Mouse (Mus musculus) heart, adult 2 months (tissue): Measurements from ENCODE around the gene Vps45. TPM values are rescaled to one million over a fixed set of nuclear protein-coding genes. Genes with fewer than 3 reads are reported as not detected.

Source experiments
- DNase-seq, 2 experiments: peaks; one replicate each; pipeline ENCODE4 v3.0.0; 2021
- H3K27ac ChIP-seq: fragments of 200-600 bp; 2 replicates; pipeline ENCODE4 v1.8.1; 2022
- H3K27me3 ChIP-seq: fragments of 200-500 bp; 2 replicates; pipeline ENCODE4 v1.6.1; 2012; ENCODE audit warnings: mild to moderate bottlenecking, low read length, inconsistent platforms, mixed read lengths; ENCODE audit not compliant: control insufficient read depth, insufficient read depth
- H3K36me3 ChIP-seq: fragments of 200-500 bp; 2 replicates; pipeline ENCODE4 v1.6.1; 2012; ENCODE audit warnings: low read length, inconsistent platforms; ENCODE audit not compliant: control insufficient read depth, insufficient read depth
- H3K4me1 ChIP-seq: fragments of 200-500 bp; 2 replicates; pipeline ENCODE4 v1.6.1; 2011; ENCODE audit warnings: low read length; ENCODE audit not compliant: control insufficient read depth, insufficient read depth
- H3K4me3 ChIP-seq: fragments of 200-600 bp; 2 replicates; pipeline ENCODE4 v1.8.1; 2022
- H3K79me2 ChIP-seq: fragments of 200-500 bp; replicated peaks from 2 replicates; pipeline ENCODE4 v1.6.1; 2012; ENCODE audit warnings: mild to moderate bottlenecking, inconsistent platforms, low read length, moderate library complexity, mixed read lengths; ENCODE audit not compliant: control insufficient read depth, insufficient read depth
- H3K9ac ChIP-seq: fragments of 200-500 bp; 2 replicates; pipeline ENCODE4 v1.6.1; 2012; ENCODE audit warnings: low read depth, mild to moderate bottlenecking, control low read depth, inconsistent platforms, low read length, mixed read lengths
- CTCF ChIP-seq: fragments of 200-600 bp; IDR thresholded peaks from 2 replicates; pipeline ENCODE4 v1.8.1; 2022; ENCODE audit warnings: antibody characterized with exemption, mild to moderate bottlenecking, moderate library complexity
- EP300 ChIP-seq: fragments of 200-500 bp; IDR thresholded peaks from 2 replicates; pipeline ENCODE4 v1.6.1; 2011; ENCODE audit warnings: low read depth, low read length, control low read depth; ENCODE audit not compliant: insufficient read depth
- POLR2A ChIP-seq: fragments of 200-500 bp; IDR thresholded peaks from 2 replicates; pipeline ENCODE4 v1.6.1; 2011; ENCODE audit warnings: mild to moderate bottlenecking, low read depth, low read length, control low read depth; ENCODE audit not compliant: insufficient read depth
- WGBS: fragments of 180-500 bp; shearing (Covaris S2); methylation state at CpG from one replicate; pipeline ENCODE4 v1.1.7; 2018; 5-methylcytosine and 5-hydroxymethylcytosine counted together
- intact Hi-C: fragments of 180-260 bp; cut with DNase I; formaldehyde crosslinking; loops from one replicate; pipeline ENCODE4 v1.15.1; 2025
- polyA plus RNA-seq: library from polyadenylated mRNA; depleted of rRNA; stranded (reverse); fragments of >200 nt; gene quantifications from 2 replicates; pipeline ENCODE4 v1.2.3, GENCODE M21; 2012
- total RNA-seq, 2 experiments: library from RNA; stranded (reverse); gene quantifications; 2 replicates each; pipeline ENCODE4 v1.2.3; 2021

The Vps45 gene
- total and polyA plus RNA-seq, 3 experiments = 4.3 to 24.5 (median 23.0) TPM

DNA sequence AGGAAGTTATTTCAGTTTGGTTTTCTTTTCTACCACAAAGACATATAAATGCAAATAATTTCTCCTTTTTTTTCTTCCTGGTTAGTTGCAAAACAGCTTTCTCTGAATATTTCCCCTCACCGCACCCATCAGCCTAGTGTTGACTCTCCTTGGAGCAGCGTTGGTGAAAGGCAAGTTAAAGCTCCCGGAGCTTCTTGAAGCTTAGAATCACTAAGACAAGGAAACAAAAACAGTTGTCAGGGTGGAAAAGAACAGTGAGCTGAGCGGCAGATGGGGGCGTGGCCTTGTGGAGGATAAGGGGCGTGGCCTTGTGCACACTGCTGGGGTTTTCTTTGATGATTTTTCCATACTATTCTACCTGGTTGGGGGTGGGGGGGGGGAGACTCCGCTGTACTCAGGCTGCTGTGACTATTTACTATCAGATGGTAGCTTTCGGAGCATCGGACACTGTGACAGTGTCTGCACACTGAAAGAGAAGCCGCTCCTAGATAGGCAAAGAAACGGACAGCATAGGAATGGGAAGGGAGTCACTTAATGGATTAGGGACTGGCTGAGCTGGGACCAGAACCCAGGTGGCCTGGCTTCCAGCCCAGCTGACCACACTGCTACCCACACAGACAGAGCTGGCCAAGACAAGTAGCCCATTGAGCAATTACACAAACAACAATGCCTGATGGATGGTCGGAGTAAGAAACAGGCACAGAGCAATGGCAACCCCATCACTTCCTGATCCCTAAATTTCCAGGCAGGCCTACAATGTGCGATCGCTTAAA is 44.0 kb upstream of the Vps45 start:
- Histone ChIP-seq H3K4me1 (peaks cover 5% of the 10 kb centered on the region), H3K9ac (no peak overlapping the region), H3K27me3 (no peaks in the 10 kb centered on the region), H3K4me3 (no peak overlapping the region), H3K36me3 (peaks cover 10% of the 10 kb centered on the region), H3K27ac (no peak overlapping the region), H3K79me2 (no peaks in the 10 kb centered on the region; the same call in 1 of the 2 replicates)
- intact Hi-C loops = no loop called here
- no peak for TF ChIP-seq CTCF
- no peak for TF ChIP-seq EP300
- no peak for TF ChIP-seq POLR2A
- peak; percentile 54 to 56 for DNase-seq
- WGBS = 33% methylated on average over 14 of the region's 14 CpGs

DNA sequence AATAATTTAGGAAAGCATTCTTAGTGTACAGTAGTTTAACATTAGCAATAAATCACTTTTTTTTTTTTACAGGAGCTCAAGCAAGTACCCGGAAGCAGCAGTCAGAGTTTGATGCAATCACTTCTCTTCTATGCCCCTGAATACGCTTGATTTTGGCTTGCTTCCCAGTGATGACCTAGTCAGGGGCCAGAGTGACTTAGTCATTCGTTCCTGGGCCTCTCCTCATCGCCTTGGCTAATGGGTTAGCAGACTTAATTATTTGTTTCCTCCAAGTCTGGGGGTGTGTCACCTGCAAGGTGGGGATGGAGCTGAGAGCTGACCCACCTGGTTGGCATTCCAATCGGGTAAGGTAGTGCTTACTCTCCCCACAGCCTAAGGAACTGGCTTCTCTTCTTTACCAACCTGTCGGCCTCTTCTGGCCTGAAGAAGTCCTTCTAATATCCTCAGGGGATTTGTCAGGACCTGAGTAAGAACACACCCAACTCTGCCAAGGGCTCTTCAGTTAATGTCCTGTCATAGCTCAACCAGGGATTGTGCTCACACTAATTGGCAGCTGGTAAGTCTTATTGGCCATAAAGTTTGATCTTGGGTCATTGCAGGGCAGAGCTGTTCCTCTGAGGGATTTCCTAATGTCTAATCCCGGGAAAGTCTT is 40.5 kb upstream of the Vps45 start:
- DNase-seq = peak; percentile 35 to 55
- intact Hi-C loops = no loop called here
- H3K27me3 ChIP-seq = no peaks in the 10 kb centered on the region
- WGBS = 35% methylated on average over 7 of the region's 7 CpGs
- H3K27ac ChIP-seq = no peak overlapping the region
- no peak overlapping the region for H3K4me3 ChIP-seq
- no peak overlapping the region for H3K9ac ChIP-seq
- H3K36me3 ChIP-seq = no peaks in the 10 kb centered on the region
- H3K4me1 ChIP-seq = peaks cover 4% of the 10 kb centered on the region
- H3K79me2 ChIP-seq = no peaks in the 10 kb centered on the region
- TF ChIP-seq POLR2A (no peak), CTCF (no peak), EP300 (no peak)

DNA sequence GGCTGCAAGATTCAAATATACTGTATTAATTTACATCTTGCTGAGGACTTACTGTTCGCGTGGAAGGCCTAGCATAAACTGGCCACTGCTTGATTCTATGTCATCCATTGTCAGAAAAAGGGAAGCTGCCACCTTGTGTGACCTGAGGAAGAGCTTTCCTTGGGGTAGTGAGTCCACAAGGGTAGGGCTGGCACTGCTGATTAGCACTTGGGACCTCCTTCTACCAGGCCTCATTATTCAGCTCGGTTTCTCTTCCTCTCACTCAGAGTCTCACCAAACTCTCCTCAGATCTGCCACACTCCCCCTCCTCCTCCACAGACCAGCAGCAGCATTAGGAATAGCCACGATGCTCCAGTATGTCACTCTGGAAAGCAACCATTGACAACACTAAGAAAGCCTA is 39.9 kb upstream of the Vps45 start:
- WGBS = 59% methylated on average over 4 of the region's 4 CpGs
- intact Hi-C loops = no loop called here
- H3K27ac ChIP-seq = no peak overlapping the region
- TF ChIP-seq EP300 (no peak), CTCF (no peak), POLR2A (no peak)
- H3K4me3 ChIP-seq = no peak overlapping the region
- no peaks in the 10 kb centered on the region for H3K27me3 ChIP-seq
- no peaks in the 10 kb centered on the region for H3K79me2 ChIP-seq
- DNase-seq = no peak
- H3K4me1 ChIP-seq = peaks cover 4% of the 10 kb centered on the region
- no peak overlapping the region for H3K9ac ChIP-seq
- H3K36me3 ChIP-seq = no peaks in the 10 kb centered on the region

DNA sequence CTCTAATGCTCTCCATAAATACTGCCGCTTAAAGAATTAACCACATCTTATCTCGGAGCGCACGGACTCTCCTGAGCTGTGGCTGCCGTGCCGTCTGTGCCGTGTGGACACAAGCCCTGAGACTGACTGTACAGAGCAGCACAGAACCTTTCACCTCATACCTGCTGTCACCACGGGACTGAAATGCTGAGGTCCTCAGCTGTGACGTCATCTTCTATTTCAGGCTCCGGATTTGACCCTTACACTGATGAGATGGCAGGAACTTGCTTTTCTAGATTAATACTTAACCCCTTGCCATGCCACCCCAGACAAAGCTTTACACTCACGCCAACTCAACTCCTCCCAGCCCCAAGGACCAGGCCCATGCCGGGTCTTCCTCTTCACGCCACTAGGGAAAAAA is 35.9 kb upstream of the Vps45 start:
- Histone ChIP-seq H3K9ac (no peak overlapping the region), H3K4me1 (peaks cover 1% of the 10 kb centered on the region), H3K4me3 (no peak overlapping the region; the same call in 1 of the 2 replicates), H3K36me3 (no peaks in the 10 kb centered on the region), H3K27me3 (no peaks in the 10 kb centered on the region), H3K27ac (peak overlapping the region; percentile 47; the same call in 1 of the 2 replicates), H3K79me2 (no peaks in the 10 kb centered on the region)
- 22% methylated on average over 13 of the region's 13 CpGs for WGBS
- intact Hi-C loops = no loop called here
- peak in 1 of 2 experiments; percentile 25 for DNase-seq
- TF ChIP-seq POLR2A (peak; percentile 49; the same call in 1 of the 2 replicates), EP300 (peak; percentile 63; the same call in 1 of the 2 replicates), CTCF (no peak)

DNA sequence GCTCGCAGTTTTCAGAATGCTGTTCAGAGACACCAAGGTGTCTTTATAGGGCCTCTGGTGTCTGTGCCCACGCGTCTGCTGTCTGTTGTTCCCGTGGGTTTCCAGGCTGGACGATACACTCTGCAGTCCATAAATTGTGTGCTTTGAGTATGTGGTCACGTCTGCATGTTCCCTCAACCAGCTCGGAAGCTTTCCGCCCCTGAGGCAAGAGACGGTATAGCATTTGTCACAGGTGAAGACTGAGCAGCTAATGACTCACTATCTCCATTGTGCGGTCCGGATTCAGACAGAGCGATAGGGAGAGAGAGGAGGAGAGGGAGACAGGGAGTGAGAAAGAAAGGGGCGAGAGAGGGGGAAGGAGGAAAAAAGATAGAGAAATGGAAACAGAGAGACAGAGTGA is 35.2 kb upstream of the Vps45 start:
- H3K79me2 ChIP-seq = no peaks in the 10 kb centered on the region
- WGBS = 45% methylated on average over 13 of the region's 13 CpGs
- no peak overlapping the region for H3K9ac ChIP-seq
- no peak overlapping the region; the same call in 1 of the 2 replicates for H3K27ac ChIP-seq
- intact Hi-C loops = no loop called here
- H3K36me3 ChIP-seq = no peaks in the 10 kb centered on the region
- H3K27me3 ChIP-seq = no peaks in the 10 kb centered on the region
- TF ChIP-seq POLR2A = no peak
- no peak for TF ChIP-seq EP300
- no peak for TF ChIP-seq CTCF
- no peak for DNase-seq
- no peak overlapping the region for H3K4me3 ChIP-seq
- peaks cover 1% of the 10 kb centered on the region for H3K4me1 ChIP-seq

DNA sequence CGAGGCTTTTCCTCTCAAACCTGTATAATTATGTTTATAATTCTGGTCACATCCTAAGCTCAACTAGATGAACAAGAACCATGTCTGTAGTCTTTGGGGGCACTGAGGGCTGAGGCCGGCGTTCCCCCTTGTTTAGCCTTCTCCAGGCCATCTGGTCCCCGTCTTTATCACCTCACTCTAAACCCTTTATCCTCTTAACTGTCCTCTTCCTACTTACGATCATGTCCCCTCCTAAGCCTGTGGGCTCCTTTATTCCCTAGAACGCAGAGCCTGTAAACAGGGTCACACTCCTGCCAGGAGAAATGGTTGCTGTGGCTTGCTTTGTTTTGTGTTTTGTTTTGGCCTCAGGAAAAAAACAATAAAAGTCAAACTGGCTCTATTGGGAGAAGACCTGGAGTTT is 33.7 kb upstream of the Vps45 start:
- TF ChIP-seq EP300 (no peak), CTCF (no peak), POLR2A (no peak)
- H3K36me3 ChIP-seq = no peaks in the 10 kb centered on the region
- H3K4me3 ChIP-seq = no peak overlapping the region
- intact Hi-C loops = loop anchor here (2.0 kb wide), 1 partner anchor 55 kb away; no protein-coding TSS in a partner anchor
- DNase-seq = no peak
- H3K9ac ChIP-seq = no peak overlapping the region
- no peaks in the 10 kb centered on the region for H3K79me2 ChIP-seq
- no peaks in the 10 kb centered on the region for H3K27me3 ChIP-seq
- H3K4me1 ChIP-seq = peaks cover 1% of the 10 kb centered on the region
- WGBS = 79% methylated on average over 6 of the region's 6 CpGs
- no peak overlapping the region for H3K27ac ChIP-seq
